Mouse (Mus musculus): Measurements from ENCODE around the gene Psmg3. TPM values are rescaled to one million over a fixed set of nuclear protein-coding genes. Genes with fewer than 3 reads are reported as not detected.

Psmg3 gene
- polyA plus RNA-seq (2015; fragmentation: Illumina TruSeq; extraction: RNeasy Lipid Tissue Mini Kit (QIAGEN cat#74804); ENCODE audit: low read depth, low replicate concordance) = 33.6 TPM

DNA sequence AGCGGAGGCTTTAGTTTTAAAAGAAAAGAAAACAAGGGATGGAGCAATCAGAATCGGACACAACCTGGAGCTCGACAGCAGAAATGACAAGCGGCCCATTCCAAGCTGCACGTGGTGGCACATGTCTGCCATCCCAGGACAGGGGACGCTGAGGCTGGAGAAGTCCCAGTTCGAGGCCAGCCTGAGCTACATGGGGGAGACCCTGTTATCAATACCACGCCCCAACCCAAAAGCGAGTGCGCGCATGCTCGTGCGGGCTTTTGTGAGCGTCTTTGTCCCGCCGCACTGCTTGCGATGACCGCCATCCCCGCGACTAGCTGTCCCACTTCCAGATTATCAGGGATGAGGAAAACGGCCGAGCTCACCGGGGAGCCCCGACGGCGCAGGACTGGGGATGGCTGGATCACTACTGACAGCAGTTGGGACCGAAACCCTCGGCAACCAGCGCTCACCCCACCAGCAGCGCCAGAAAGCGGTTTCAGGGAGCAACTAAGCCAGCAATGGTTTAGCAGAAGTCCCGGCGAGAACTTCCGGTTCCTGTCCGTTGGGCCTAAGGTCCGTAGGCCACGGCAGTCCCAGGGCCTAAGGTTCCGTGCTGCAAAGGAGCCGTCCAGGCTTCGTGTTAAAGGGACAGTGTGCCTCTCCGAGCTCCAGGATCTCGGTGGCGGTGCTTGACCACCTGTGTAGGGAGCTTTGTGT is at the start of gene Psmg3, which contains the start of gene Gm26938:
Gene Psmg3 (minus strand): TSS at position 529 of the 699 bp plus-strand sequence.
Gene Gm26938 (minus strand): TSS at position 51 of the 699 bp plus-strand sequence.

GRCm38 (mm10) chr5:139819538-139820181 is 7.0 kb downstream of the Psmg3 start, which contains the start of gene Tmem184a:
TSS of gene Tmem184a (minus strand) at chr5:139819917.

GRCm38 (mm10) chr5:139791227-139792158 is 35.2 kb downstream of the Psmg3 start, which contains the start of gene Mafk:
TSS of gene Mafk (plus strand) at chr5:139791513.

GRCm38 (mm10) chr5:139775216-139775926 is 51.3 kb downstream of the Psmg3 start, which contains the start of gene Ints1:
TSS of gene Ints1 (minus strand) at chr5:139775674.

Other genes with a start within 250 kb of the Psmg3 start
- 2.0 TPM for gene Micall2, start 90.5 kb downstream of the Psmg3 start, polyA plus RNA-seq (2015; fragmentation: Illumina TruSeq; extraction: RNeasy Lipid Tissue Mini Kit (QIAGEN cat#74804); ENCODE audit: low read depth, low replicate concordance)
- 45.8 TPM for gene Ints1, start 51.2 kb downstream of the Psmg3 start, polyA plus RNA-seq (2015; fragmentation: Illumina TruSeq; extraction: RNeasy Lipid Tissue Mini Kit (QIAGEN cat#74804); ENCODE audit: low read depth, low replicate concordance)
- 6.4 TPM for gene Mafk, start 35.4 kb downstream of the Psmg3 start, polyA plus RNA-seq (2015; fragmentation: Illumina TruSeq; extraction: RNeasy Lipid Tissue Mini Kit (QIAGEN cat#74804); ENCODE audit: low read depth, low replicate concordance)
- gene Tmem184a, start 7.0 kb downstream of the Psmg3 start, polyA plus RNA-seq (2015; fragmentation: Illumina TruSeq; extraction: RNeasy Lipid Tissue Mini Kit (QIAGEN cat#74804); ENCODE audit: low read depth, low replicate concordance) = 0.22 TPM
- gene Gm26938, start 478 bp downstream of the Psmg3 start, polyA plus RNA-seq (2015; fragmentation: Illumina TruSeq; extraction: RNeasy Lipid Tissue Mini Kit (QIAGEN cat#74804); ENCODE audit: low read depth, low replicate concordance) = not detected
- gene Elfn1, start 81.1 kb upstream of the Psmg3 start, polyA plus RNA-seq (2015; fragmentation: Illumina TruSeq; extraction: RNeasy Lipid Tissue Mini Kit (QIAGEN cat#74804); ENCODE audit: low read depth, low replicate concordance) = 14.0 TPM